ENCODE assay signal across 8 mouse cellular contexts in the genomic region with DNA sequence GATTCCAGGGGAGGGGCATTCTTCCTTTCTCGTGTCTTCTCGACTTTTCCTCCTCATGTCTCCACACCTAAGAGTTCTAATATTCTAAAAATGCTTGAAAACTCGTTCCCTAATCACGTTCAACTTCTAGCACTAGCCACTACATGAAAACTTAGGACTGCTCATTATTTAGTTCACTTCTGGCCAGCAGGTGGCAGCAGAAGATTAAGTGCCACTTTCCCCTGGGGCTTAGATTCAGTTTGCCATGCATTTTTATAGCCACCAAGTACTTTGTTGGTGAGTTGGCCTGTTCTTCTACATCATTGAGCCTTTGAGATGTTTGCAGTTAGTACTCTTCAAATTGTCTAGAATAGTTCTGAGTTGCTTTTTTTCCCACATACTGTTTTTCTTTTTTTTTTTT. TPM values are rescaled to one million over a fixed set of nuclear protein-coding genes. Genes with fewer than 3 reads are reported as not detected.
A peak's percentile ranks its signal among the peaks of the same experiment; 100 is the strongest.
DNase-seq lines count a peak whose midpoint lies in the region; ATAC-seq lines count a peak whose summit lies in the region.
"Had no signal": no experiment of that assay in that cellular context is flagged by ENCODE, and none has a peak within 500 bp of the region (broad histone marks: within the 10 kb centered on the region; RNA-seq: fewer than 3 reads in every experiment).

No protein-coding gene starts in this region.

- no peaks in the 10 kb centered on the region for H3K4me1 ChIP-seq in forebrain, embryonic 11.5 days (replicated peaks; ENCODE audit: control insufficient read depth, insufficient read depth, low read length)

- no peaks in the 10 kb centered on the region for H3K9me3 ChIP-seq in forebrain, embryonic 11.5 days (ENCODE audit: control insufficient read depth, low read length)

- ATAC-seq in forebrain, embryonic 11.5 days (replicated peaks; ENCODE audit: low FRiP score) = no peak
- ATAC-seq in hematopoietic stem cell, adult 5-6 weeks (replicated peaks in 1 of 2; ENCODE audit: insufficient read depth in 1 of 2, low FRiP score in 2 of 2, low TSS enrichment in 1 of 2, low read depth in 1 of 2, poor library complexity in 2 of 2, severe bottlenecking in 2 of 2) = peak; percentile 75 to 78
- peak; percentile 82 for ATAC-seq in megakaryocyte, adult 5-6 weeks (ENCODE audit: poor library complexity, severe bottlenecking)

- H3K36me3 ChIP-seq in forebrain, embryonic 11.5 days (ENCODE audit: control insufficient read depth, insufficient read depth, low read length) = no peaks in the 10 kb centered on the region

- H3K27me3 ChIP-seq in forebrain, embryonic 11.5 days (ENCODE audit: control insufficient read depth, insufficient read depth, low read length) = no peaks in the 10 kb centered on the region

- no peak overlapping the region for H3K4me3 ChIP-seq in forebrain, embryonic 11.5 days (ENCODE audit: low read depth, low read length)

- no peak overlapping the region for H3K4me2 ChIP-seq in forebrain, embryonic 11.5 days (ENCODE audit: low read depth, low read length, severe bottlenecking)

- no peak overlapping the region for H3K27ac ChIP-seq in forebrain, embryonic 11.5 days (ENCODE audit: low read depth, low read length)
- H3K27ac ChIP-seq: macrophage had no signal

- WGBS in forebrain, embryonic 11.5 days = 10% methylated on average over 4 of the region's 4 CpGs

- H3K9ac ChIP-seq in forebrain, embryonic 11.5 days (ENCODE audit: low read length) = no peak overlapping the region

- peak; percentile 33 for DNase-seq in Muller cell, postnatal 12 days (ENCODE audit: inconsistent ontology term)
- DNase-seq in c-Kit-negative CD71-positive TER-119-positive erythroid progenitor cells, embryonic 14.5 days (ENCODE audit: low read depth, low spot score) = peak; percentile 26
- DNase-seq in forebrain, embryonic 11.5 days (ENCODE audit: low spot score) = peak; percentile 80
- peak; percentile 66 to 74 for DNase-seq in layer of hippocampus, postnatal 14 days (ENCODE audit: low spot score in 2 of 2)
- DNase-seq in right cerebral cortex, postnatal 4 days = peak; percentile 85

RNA-seq across cellular contexts. Expression of a gene that starts 6.5 kb away (rescaled TPM):
- 27.9 and 32.2 TPM in 2 replicates for polyA plus RNA-seq in forebrain, embryonic 11.5 days (2014; fragmentation: Nextera tagmentation; extraction: Ambion mirVana)
- 67.9 and 74.0 TPM in 2 replicates for total RNA-seq in hematopoietic stem cell, adult 5-6 weeks (2017)
- 10 to 100 TPM; 19.8 to 22.5 TPM for total RNA-seq in layer of hippocampus, postnatal 14 days (2021)
- total RNA-seq in megakaryocyte, adult 5-6 weeks (2015) = 24.0 and 24.7 TPM in 2 replicates
- total RNA-seq in megakaryocyte, adult 5-6 weeks (2017) = 28.8 and 33.9 TPM in 2 replicates

RNA-seq across cellular contexts. Expression of a gene that starts 47.1 kb away (rescaled TPM):
- polyA plus RNA-seq in forebrain, embryonic 11.5 days (2014; fragmentation: Nextera tagmentation; extraction: Ambion mirVana) = 0.64 and 1.0 TPM in 2 replicates
- total RNA-seq in hematopoietic stem cell, adult 5-6 weeks (2017) = 0.55 and 1.7 TPM in 2 replicates
- 1 to 10 TPM; 3.1 to 3.3 TPM for total RNA-seq in layer of hippocampus, postnatal 14 days (2021)
- total RNA-seq in megakaryocyte, adult 5-6 weeks (2015) = not detected in 2 replicates
- 0.11 TPM in 1 of 2 replicates, not detected in the other for total RNA-seq in megakaryocyte, adult 5-6 weeks (2017)
- polyA plus RNA-seq: macrophage had no signal

Comparison
In these comparisons a context has a peak if more than half of its experiments do, and no peak if none do; other contexts are left out.
1. DNase-seq: peak in every context shown above with its lines; median percentile 85 in right cerebral cortex, postnatal 4 days; 80 in forebrain, embryonic 11.5 days; 70 in layer of hippocampus, postnatal 14 days; 33 in Muller cell, postnatal 12 days; 26 in c-Kit-negative CD71-positive TER-119-positive erythroid progenitor cells, embryonic 14.5 days.